Mouse (Mus musculus) spleen, adult 2 months (tissue): ENCODE results near the gene Rnf34.

Source experiments
- CTCF ChIP-seq: fragments of 200-500 bp; IDR thresholded peaks from 2 replicates; pipeline ENCODE4 v1.5.1; 2011; ENCODE audit warnings: mild to moderate bottlenecking, inconsistent platforms; ENCODE audit not compliant: insufficient read depth, insufficient read length, insufficient replicate concordance; ENCODE audit errors: extremely low read depth
- POLR2A ChIP-seq: fragments of 200-500 bp; IDR thresholded peaks from 2 replicates; pipeline ENCODE4 v1.6.1; 2011; ENCODE audit warnings: low read depth, low read length, inconsistent platforms

- TF ChIP-seq POLR2A, result no peak
- no peak for TF ChIP-seq CTCF
These were observed 49.4 kb upstream of the Rnf34 start for GRCm38 (mm10) chr5:122800345-122801010.
